Mouse (Mus musculus) forebrain, embryonic 14.5 days (tissue): ENCODE results near the gene Armh1. TPM values are rescaled to one million over a fixed set of nuclear protein-coding genes. Genes with fewer than 3 reads are reported as not detected.
A peak's percentile ranks its signal among the peaks of the same experiment; 100 is the strongest.

Experiments used
- ATAC-seq: fragments of 200-750 bp; cut with Nextera tagmentation; 2 replicates; pipeline ENCODE4 v1.8.0; 2017; ENCODE audit warnings: mild to moderate bottlenecking, moderate library complexity
- DNase-seq: peaks from one replicate; pipeline ENCODE4 v3.0.0-alpha.2; 2015; ENCODE audit warnings: low spot score
- H3K27ac ChIP-seq: fragments of 300-500 bp; sonication (generic); 2 replicates; pipeline ENCODE4 v1.5.1; 2014; ENCODE audit warnings: low read depth, mild to moderate bottlenecking, control low read depth, low read length, moderate library complexity
- H3K27me3 ChIP-seq: fragments of 300-500 bp; sonication (generic); replicated peaks from 2 replicates; pipeline ENCODE4 v1.6.1; 2014; ENCODE audit warnings: low read length, control low read depth, mixed read lengths; ENCODE audit not compliant: control insufficient read depth, insufficient read depth
- H3K36me3 ChIP-seq: fragments of 300-500 bp; sonication (generic); 2 replicates; pipeline ENCODE4 v1.6.1; 2014; ENCODE audit warnings: low read length, control low read depth; ENCODE audit not compliant: control insufficient read depth, insufficient read depth
- H3K4me1 ChIP-seq: fragments of 300-500 bp; sonication (generic); 2 replicates; pipeline ENCODE4 v1.6.1; 2014; ENCODE audit warnings: antibody characterized with exemption, low read length, control low read depth; ENCODE audit not compliant: control insufficient read depth, insufficient read depth
- H3K4me2 ChIP-seq: fragments of 300-500 bp; sonication (generic); 2 replicates; pipeline ENCODE4 v1.6.1; 2014; ENCODE audit warnings: mild to moderate bottlenecking, control low read depth, low read length
- H3K4me3 ChIP-seq: fragments of 300-500 bp; sonication (generic); 2 replicates; pipeline ENCODE4 v1.5.1; 2014; ENCODE audit warnings: low read depth, low read length, control low read depth
- H3K9ac ChIP-seq: fragments of 300-500 bp; sonication (generic); 2 replicates; pipeline ENCODE4 v1.6.1; 2014; ENCODE audit warnings: mild to moderate bottlenecking, low read length, control low read depth, moderate library complexity
- H3K9me3 ChIP-seq: fragments of 300-500 bp; sonication (generic); replicated peaks from 2 replicates; pipeline ENCODE4 v1.6.1; 2016; ENCODE audit warnings: low read length, control low read depth, mixed read lengths; ENCODE audit not compliant: control insufficient read depth
- WGBS: fragments of 180-500 bp; shearing (Covaris S2); extraction: QIAGEN DNeasy Blood & Tissue Kit; methylation state at CpG from one replicate; pipeline ENCODE4 v1.1.7; 2014; 5-methylcytosine and 5-hydroxymethylcytosine counted together
- polyA plus RNA-seq: library from polyadenylated mRNA; unstranded; fragments of >200 nt; fragmentation: Nextera tagmentation; extraction: Ambion mirVana; gene quantifications from 2 replicates; pipeline ENCODE4 v1.2.1, GENCODE M21; 2014

Armh1 gene
- polyA plus RNA-seq, 1 experiment from 2014 or later, result 0.81 TPM

DNA sequence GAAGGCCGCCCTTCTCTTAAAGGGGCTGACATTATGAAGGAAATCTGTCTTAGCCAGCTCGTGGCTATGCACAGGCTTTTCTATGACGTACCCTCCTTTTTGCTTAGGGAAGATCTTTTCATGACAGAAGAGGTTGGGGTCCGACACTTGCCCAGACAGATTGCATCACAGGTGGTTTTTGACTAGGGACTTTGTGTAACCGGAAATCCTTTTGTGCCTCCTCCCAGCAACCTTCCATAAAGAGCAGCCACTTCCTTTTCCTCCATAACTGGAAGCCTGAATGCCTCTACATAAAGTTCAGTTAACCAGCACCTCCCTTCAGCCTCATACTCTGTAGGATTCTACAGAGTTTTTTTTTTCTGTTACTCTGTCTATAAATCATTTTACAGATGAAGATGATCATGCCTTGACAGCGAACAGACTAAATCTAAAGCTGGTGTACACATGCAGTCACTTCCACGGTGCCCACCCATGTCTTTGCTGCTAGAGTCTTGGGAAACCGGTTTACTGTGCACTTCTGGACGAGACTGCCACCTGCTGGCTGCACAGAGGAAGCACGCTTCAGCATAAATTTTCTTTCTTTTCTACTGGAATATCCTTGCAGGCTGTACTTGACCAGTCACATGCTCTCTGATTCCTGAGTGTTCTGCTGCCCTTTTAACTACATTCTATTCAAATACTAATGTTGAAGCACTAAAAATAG is 33.3 kb downstream of the Armh1 start:
- 38% methylated on average over 10 of the region's 10 CpGs for WGBS
- H3K4me2 ChIP-seq, result no peak overlapping the region
- ATAC-seq, result 0 out of 2 replicates have a peak, but pooled peaks have one; percentile 12
- H3K4me1 ChIP-seq, result no peaks in the 10 kb centered on the region
- H3K9me3 ChIP-seq, result no peaks in the 10 kb centered on the region
- peak; percentile 78 for DNase-seq
- no peak overlapping the region for H3K27ac ChIP-seq
- H3K36me3 ChIP-seq, result no peaks in the 10 kb centered on the region
- H3K9ac ChIP-seq, result no peak overlapping the region
- H3K4me3 ChIP-seq, result no peak overlapping the region
- H3K27me3 ChIP-seq, result no peaks in the 10 kb centered on the region

GRCm38 (mm10) chr4:117217029-117217428 is 34.9 kb downstream of the Armh1 start:
- H3K4me1 ChIP-seq, result no peaks in the 10 kb centered on the region
- no peak overlapping the region for H3K9ac ChIP-seq
- WGBS, result 74% methylated on average over 5 of the region's 5 CpGs
- H3K4me3 ChIP-seq, result no peak overlapping the region
- no peaks in the 10 kb centered on the region for H3K9me3 ChIP-seq
- H3K4me2 ChIP-seq, result no peak overlapping the region
- no peaks in the 10 kb centered on the region for H3K27me3 ChIP-seq
- no peak overlapping the region for H3K27ac ChIP-seq
- H3K36me3 ChIP-seq, result no peaks in the 10 kb centered on the region
- DNase-seq, result peak; percentile 22
- ATAC-seq, result no peak

DNA sequence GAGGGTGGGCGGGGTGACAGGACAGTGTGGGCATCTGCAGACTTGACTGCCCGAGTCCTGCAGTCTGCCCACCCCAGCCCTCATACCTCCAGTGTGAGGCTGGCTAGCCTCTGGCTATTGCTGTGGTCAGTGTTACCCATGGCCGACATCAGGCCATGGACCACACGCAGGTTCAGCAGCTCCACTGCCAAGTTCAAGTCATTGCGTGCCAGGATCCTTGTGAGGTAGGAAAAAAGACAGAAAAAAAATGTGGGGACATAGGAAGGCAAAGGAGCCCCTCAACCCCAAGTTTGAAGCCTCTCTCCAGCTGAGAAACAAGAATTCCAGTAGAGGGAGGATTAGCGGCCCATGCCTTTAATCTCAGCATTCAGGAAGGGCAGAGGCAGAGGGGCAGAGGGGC is 37.7 kb downstream of the Armh1 start:
- no peaks in the 10 kb centered on the region for H3K36me3 ChIP-seq
- H3K4me2 ChIP-seq, result no peak overlapping the region
- no peaks in the 10 kb centered on the region for H3K4me1 ChIP-seq
- no peak overlapping the region for H3K27ac ChIP-seq
- H3K4me3 ChIP-seq, result no peak overlapping the region
- DNase-seq, result no peak
- H3K9me3 ChIP-seq, result no peaks in the 10 kb centered on the region
- WGBS, result 82% methylated on average over 6 of the region's 6 CpGs
- no peak overlapping the region for H3K9ac ChIP-seq
- no peaks in the 10 kb centered on the region for H3K27me3 ChIP-seq
- no peak for ATAC-seq

GRCm38 (mm10) chr4:117210147-117211074 is 41.5 kb downstream of the Armh1 start:
- peak; percentile 58 for ATAC-seq

GRCm38 (mm10) chr4:117209592-117209991 is 42.3 kb downstream of the Armh1 start:
- no peak overlapping the region for H3K27ac ChIP-seq
- no peak for DNase-seq
- no peaks in the 10 kb centered on the region for H3K36me3 ChIP-seq
- no peak overlapping the region for H3K9ac ChIP-seq
- no peaks in the 10 kb centered on the region for H3K9me3 ChIP-seq
- no peak overlapping the region for H3K4me2 ChIP-seq
- WGBS, result 86% methylated on average over 6 of the region's 6 CpGs
- no peaks in the 10 kb centered on the region for H3K4me1 ChIP-seq
- ATAC-seq, result no peak
- no peaks in the 10 kb centered on the region for H3K27me3 ChIP-seq
- H3K4me3 ChIP-seq, result no peak overlapping the region

More at GRCm38 (mm10) chr4:117210147-117211074, 41.5 kb downstream of the Armh1 start:
- 2% methylated on average over 20 of the region's 20 CpGs for WGBS
- H3K27me3 ChIP-seq, result no peaks in the 10 kb centered on the region
- H3K9ac ChIP-seq, result no peak overlapping the region
- H3K36me3 ChIP-seq, result no peaks in the 10 kb centered on the region
- H3K9me3 ChIP-seq, result no peaks in the 10 kb centered on the region
- H3K4me2 ChIP-seq, result no peak overlapping the region
- H3K4me1 ChIP-seq, result no peaks in the 10 kb centered on the region
- peak; percentile 83 for DNase-seq
- H3K4me3 ChIP-seq, result no peak overlapping the region
- H3K27ac ChIP-seq, result no peak overlapping the region

- H3K27ac ChIP-seq, result 0 out of 2 replicates have a peak overlapping the region, but pooled peaks have one; percentile 27
- no peak overlapping the region for H3K4me3 ChIP-seq
- H3K4me2 ChIP-seq, result no peak overlapping the region
- no peak for ATAC-seq
- H3K4me1 ChIP-seq, result no peaks in the 10 kb centered on the region
- no peak overlapping the region for H3K9ac ChIP-seq
- no peak for DNase-seq
- no peaks in the 10 kb centered on the region for H3K36me3 ChIP-seq
- no peaks in the 10 kb centered on the region for H3K9me3 ChIP-seq
- 67% methylated on average over 4 of the region's 4 CpGs for WGBS
- no peaks in the 10 kb centered on the region for H3K27me3 ChIP-seq
Measured at GRCm38 (mm10) chr4:117202992-117203354, 49.0 kb downstream of the Armh1 start.

- H3K9me3 ChIP-seq, result no peaks in the 10 kb centered on the region
- H3K4me1 ChIP-seq, result no peaks in the 10 kb centered on the region
- peak overlapping the region; percentile 21 for H3K4me3 ChIP-seq
- H3K27ac ChIP-seq, result 0 out of 2 replicates have a peak overlapping the region, but pooled peaks have one; percentile 27
- H3K27me3 ChIP-seq, result no peaks in the 10 kb centered on the region
- peak overlapping the region; percentile 10; the same call in 1 of the 2 replicates for H3K9ac ChIP-seq
- H3K4me2 ChIP-seq, result peak overlapping the region; percentile 46
- no peaks in the 10 kb centered on the region for H3K36me3 ChIP-seq
- WGBS, result 1% methylated on average over 25 of the region's 25 CpGs
- ATAC-seq (peak; percentile 79), DNase-seq (peak; percentile 90)
Measured at GRCm38 (mm10) chr4:117202046-117202991, 49.6 kb downstream of the Armh1 start.

GRCm38 (mm10) chr4:117191804-117192203 is 60.1 kb downstream of the Armh1 start:
- Histone ChIP-seq H3K4me2 (no peak overlapping the region), H3K4me3 (no peak overlapping the region), H3K36me3 (no peaks in the 10 kb centered on the region), H3K9ac (no peak overlapping the region), H3K27me3 (no peaks in the 10 kb centered on the region), H3K4me1 (no peaks in the 10 kb centered on the region; the same call in 1 of the 2 replicates), H3K9me3 (no peaks in the 10 kb centered on the region), H3K27ac (no peak overlapping the region)
- ATAC-seq (no peak), DNase-seq (no peak)
- 95% methylated on average over 14 of the region's 14 CpGs for WGBS
